Mouse (Mus musculus) embryonic facial prominence, embryonic 13.5 days (tissue): Measurements from ENCODE around the gene Inhbc. TPM values are rescaled to one million over a fixed set of nuclear protein-coding genes. Genes with fewer than 3 reads are reported as not detected.
"Not testable (repeated sequence)": the region's sequence is repeated elsewhere in the genome, so short reads cannot be mapped to it uniquely, and the experiment has no call there.

Experiments used
- ATAC-seq: fragments of 200-750 bp; cut with Nextera tagmentation; 2 replicates; pipeline ENCODE4 v1.8.0; 2017; ENCODE audit warnings: low read depth; ENCODE audit not compliant: insufficient number of reproducible peaks, insufficient read depth, low FRiP score, low TSS enrichment
- H3K27ac ChIP-seq: fragments of 300-500 bp; sonication (generic); 2 replicates; pipeline ENCODE4 v1.5.1; 2015; ENCODE audit warnings: moderate library complexity, mild to moderate bottlenecking, inconsistent platforms
- H3K27me3 ChIP-seq: fragments of 300-500 bp; sonication (generic); 2 replicates; pipeline ENCODE4 v1.6.1; 2015; ENCODE audit warnings: mild to moderate bottlenecking, inconsistent platforms
- H3K36me3 ChIP-seq: fragments of 300-500 bp; sonication (generic); 2 replicates; pipeline ENCODE4 v1.6.1; 2015; ENCODE audit warnings: mild to moderate bottlenecking, inconsistent platforms
- H3K4me1 ChIP-seq: fragments of 300-500 bp; sonication (generic); 2 replicates; pipeline ENCODE4 v1.6.1; 2015; ENCODE audit warnings: inconsistent platforms
- H3K4me2 ChIP-seq: fragments of 300-500 bp; sonication (generic); 2 replicates; pipeline ENCODE4 v1.6.1; 2015; ENCODE audit warnings: moderate library complexity, mild to moderate bottlenecking, inconsistent platforms
- H3K4me3 ChIP-seq: fragments of 300-500 bp; sonication (generic); 2 replicates; pipeline ENCODE4 v1.5.1; 2015; ENCODE audit warnings: mild to moderate bottlenecking, inconsistent platforms
- H3K9ac ChIP-seq: fragments of 300-500 bp; sonication (generic); 2 replicates; pipeline ENCODE4 v1.6.1; 2015; ENCODE audit warnings: mild to moderate bottlenecking, inconsistent platforms
- H3K9me3 ChIP-seq: fragments of 300-500 bp; sonication (generic); 2 replicates; pipeline ENCODE4 v1.6.1; 2016; ENCODE audit warnings: inconsistent platforms
- WGBS: fragments of 180-500 bp; shearing (Covaris S2); methylation state at CpG from one replicate; pipeline ENCODE4 v1.1.7; 2015; ENCODE audit warnings: mixed read lengths; 5-methylcytosine and 5-hydroxymethylcytosine counted together
- polyA plus RNA-seq: library from polyadenylated mRNA; unstranded; fragments of >200 nt; fragmentation: Nextera tagmentation; extraction: Ambion mirVana; gene quantifications from 2 replicates; pipeline ENCODE4 v1.2.1, GENCODE M21; 2015

Inhbc gene
- polyA plus RNA-seq, 1 experiment from 2014 or later, result not detected

GRCm38 (mm10) chr10:127323131-127323855 is 46.9 kb downstream of the Inhbc start:
- WGBS, result 66% methylated on average over 17 of the region's 17 CpGs
- H3K9me3 ChIP-seq, result no peaks in the 10 kb centered on the region
- H3K27me3 ChIP-seq, result peaks cover 75% of the 10 kb centered on the region
- H3K4me3 ChIP-seq, result no peak overlapping the region
- no peak overlapping the region for H3K9ac ChIP-seq
- no peak for ATAC-seq
- H3K27ac ChIP-seq, result no peak overlapping the region
- H3K36me3 ChIP-seq, result no peaks in the 10 kb centered on the region
- H3K4me2 ChIP-seq, result no peak overlapping the region
- H3K4me1 ChIP-seq, result peaks cover 16% of the 10 kb centered on the region

- peaks cover 16% of the 10 kb centered on the region for H3K4me1 ChIP-seq
- H3K9me3 ChIP-seq, result no peaks in the 10 kb centered on the region
- 81% methylated on average over 4 of the region's 4 CpGs for WGBS
- H3K36me3 ChIP-seq, result no peaks in the 10 kb centered on the region
- H3K9ac ChIP-seq, result no peak overlapping the region
- no peak overlapping the region for H3K4me2 ChIP-seq
- H3K27me3 ChIP-seq, result peaks cover 69% of the 10 kb centered on the region
- no peak for ATAC-seq
- no peak overlapping the region for H3K27ac ChIP-seq
- no peak overlapping the region for H3K4me3 ChIP-seq
These were observed 47.6 kb downstream of the Inhbc start for GRCm38 (mm10) chr10:127322669-127323068.

- Histone ChIP-seq H3K27me3 (peaks cover 64% of the 10 kb centered on the region), H3K4me1 (peaks cover 16% of the 10 kb centered on the region), H3K9ac (no peak overlapping the region), H3K4me3 (no peak overlapping the region), H3K4me2 (no peak overlapping the region), H3K9me3 (no peaks in the 10 kb centered on the region), H3K27ac (no peak overlapping the region), H3K36me3 (no peaks in the 10 kb centered on the region)
- WGBS, result 58% methylated on average over 13 of the region's 13 CpGs
- ATAC-seq, result no peak
These were observed 48.1 kb downstream of the Inhbc start for GRCm38 (mm10) chr10:127322178-127322577.

- 59% methylated on average over 3 of the region's 3 CpGs for WGBS
- Histone ChIP-seq H3K4me1 (peaks cover 11% of the 10 kb centered on the region), H3K4me2 (no peak within 1 kb of the TSS), H3K9me3 (no peaks in the 10 kb centered on the region), H3K4me3 (no peak within 1 kb of the TSS), H3K9ac (no peak within 1 kb of the TSS), H3K36me3 (no peaks in the 10 kb centered on the region), H3K27me3 (peaks cover 59% of the 10 kb centered on the region), H3K27ac (no peak within 1 kb of the TSS)
- ATAC-seq, result no peak
These were observed 48.6 kb downstream of the Inhbc start, which contains the start of gene Arhgap9 for GRCm38 (mm10) chr10:127321621-127322020. Gene Arhgap9 (plus strand): TSS chr10:127321964.

- no peaks in the 10 kb centered on the region for H3K9me3 ChIP-seq
- H3K4me1 ChIP-seq, result no peaks in the 10 kb centered on the region
- ATAC-seq, result no peak
- H3K4me3 ChIP-seq, result no peak overlapping the region
- WGBS, result 73% methylated on average over 7 of the region's 7 CpGs
- H3K4me2 ChIP-seq, result no peak overlapping the region
- no peak overlapping the region for H3K27ac ChIP-seq
- H3K9ac ChIP-seq, result no peak overlapping the region
- H3K36me3 ChIP-seq, result no peaks in the 10 kb centered on the region
- H3K27me3 ChIP-seq, result peaks cover 42% of the 10 kb centered on the region
These were observed 50.3 kb downstream of the Inhbc start for GRCm38 (mm10) chr10:127319969-127320368.

GRCm38 (mm10) chr10:127318009-127318408 is 52.2 kb downstream of the Inhbc start:
- Histone ChIP-seq H3K36me3 (no peaks in the 10 kb centered on the region), H3K4me3 (no peak overlapping the region), H3K4me1 (no peaks in the 10 kb centered on the region), H3K27ac (no peak overlapping the region), H3K9me3 (no peaks in the 10 kb centered on the region), H3K4me2 (no peak overlapping the region), H3K27me3 (peaks cover 22% of the 10 kb centered on the region; the same call in 1 of the 2 replicates), H3K9ac (no peak overlapping the region)
- no peak for ATAC-seq
- WGBS, result 44% methylated on average over 4 of the region's 4 CpGs

- H3K4me3 ChIP-seq, result no peak overlapping the region
- peaks cover 15% of the 10 kb centered on the region; the same call in 1 of the 2 replicates for H3K27me3 ChIP-seq
- peaks cover 2% of the 10 kb centered on the region; the same call in 1 of the 2 replicates for H3K4me1 ChIP-seq
- no peak for ATAC-seq
- H3K27ac ChIP-seq, result no peak overlapping the region
- H3K9me3 ChIP-seq, result no peaks in the 10 kb centered on the region
- H3K9ac ChIP-seq, result no peak overlapping the region
- H3K36me3 ChIP-seq, result no peaks in the 10 kb centered on the region
- H3K4me2 ChIP-seq, result no peak overlapping the region
- 77% methylated on average over 2 of the region's 2 CpGs for WGBS
These were observed 53.0 kb downstream of the Inhbc start for GRCm38 (mm10) chr10:127317277-127317676.

GRCm38 (mm10) chr10:127314950-127315349 is 55.3 kb downstream of the Inhbc start:
- ATAC-seq, H3K27ac ChIP-seq, H3K4me2 ChIP-seq, H3K27me3 ChIP-seq, H3K4me3 ChIP-seq, H3K9me3 ChIP-seq, H3K36me3 ChIP-seq, H3K9ac ChIP-seq: not testable (repeated sequence)
- WGBS, result 85% methylated on average over 1 of the region's 1 CpGs
- H3K4me1 ChIP-seq, result peaks cover 12% of the 10 kb centered on the region

GRCm38 (mm10) chr10:127313516-127313915 is 56.7 kb downstream of the Inhbc start:
- not testable (repeated sequence) for H3K4me3 ChIP-seq, H3K27me3 ChIP-seq, H3K36me3 ChIP-seq, H3K4me2 ChIP-seq, H3K9ac ChIP-seq, ATAC-seq, H3K9me3 ChIP-seq, H3K27ac ChIP-seq
- H3K4me1 ChIP-seq, result peaks cover 12% of the 10 kb centered on the region
- 89% methylated on average over 5 of the region's 5 CpGs for WGBS

GRCm38 (mm10) chr10:127312858-127313257 is 57.4 kb downstream of the Inhbc start:
- H3K27ac ChIP-seq, result no peak overlapping the region
- no peak for ATAC-seq

GRCm38 (mm10) chr10:127312356-127312676 is 57.9 kb downstream of the Inhbc start:
- 2% methylated on average over 4 of the region's 4 CpGs for WGBS
- Histone ChIP-seq H3K9ac (peak overlapping the region; percentile 88), H3K4me2 (peak overlapping the region; percentile 81), H3K4me3 (peak overlapping the region; percentile 83), H3K27me3 (no peaks in the 10 kb centered on the region), H3K4me1 (peaks cover 12% of the 10 kb centered on the region), H3K36me3 (peaks cover 20% of the 10 kb centered on the region), H3K9me3 (no peaks in the 10 kb centered on the region), H3K27ac (peak overlapping the region; percentile 81)
- ATAC-seq, result no peak

More at GRCm38 (mm10) chr10:127312858-127313257, 57.4 kb downstream of the Inhbc start:
- Histone ChIP-seq H3K4me1 (peaks cover 12% of the 10 kb centered on the region), H3K27me3 (no peaks in the 10 kb centered on the region), H3K36me3 (peaks cover 15% of the 10 kb centered on the region), H3K9me3 (no peaks in the 10 kb centered on the region), H3K9ac (no peak overlapping the region), H3K4me2 (no peak overlapping the region), H3K4me3 (no peak overlapping the region)
- WGBS, result 81% methylated on average over 4 of the region's 4 CpGs
